Mouse (Mus musculus): ENCODE results near the gene Plpp3. TPM values are rescaled to one million over a fixed set of nuclear protein-coding genes. Genes with fewer than 3 reads are reported as not detected.
A peak's percentile ranks its signal among the peaks of the same experiment; 100 is the strongest.

Plpp3 gene
- total RNA-seq, 2 experiments from 2014 or later: 43.9 to 45.4 TPM

DNA sequence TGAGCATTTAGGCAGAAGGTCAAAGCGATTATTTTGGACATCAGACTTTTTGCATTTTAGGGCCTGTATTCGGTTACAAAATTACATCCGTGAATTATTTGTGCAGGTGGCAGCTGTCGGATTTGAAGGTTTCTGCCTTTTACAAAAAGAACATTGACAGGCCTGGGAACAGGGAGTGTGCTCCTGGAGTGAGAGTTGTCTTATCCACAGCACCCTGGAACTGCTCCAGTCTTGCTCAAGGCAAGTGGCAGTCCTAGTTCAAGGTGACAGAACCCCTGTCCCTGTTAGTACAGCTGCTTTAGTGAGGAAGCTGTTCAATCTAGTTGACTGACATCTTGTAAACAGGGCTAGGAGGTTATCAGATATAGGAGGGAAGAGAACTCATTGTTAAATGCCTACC lies 27.3 kb downstream of the Plpp3 start:
- intact Hi-C loops (cut with DNase I): no loop called here
- DNase-seq: no peak

DNA sequence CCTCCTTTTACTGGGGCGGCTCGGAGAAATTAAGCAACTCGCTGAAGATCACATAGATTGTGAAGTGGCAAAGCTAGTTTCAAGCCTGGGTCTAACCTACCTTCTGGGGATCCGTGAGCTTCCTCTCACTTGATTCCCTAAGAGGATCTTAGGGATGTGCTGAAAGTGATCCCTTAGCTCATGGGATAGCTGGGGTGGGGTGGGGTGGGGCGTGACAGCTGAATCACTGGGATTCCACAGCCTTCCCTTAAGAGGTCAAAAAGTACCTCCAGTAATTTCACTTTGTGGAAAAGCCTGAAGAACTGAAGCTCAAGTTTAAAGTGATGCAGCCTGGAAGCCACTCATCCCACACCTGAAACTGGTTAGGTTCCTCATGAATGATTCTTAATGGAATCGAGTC lies 27.8 kb downstream of the Plpp3 start:
- intact Hi-C loops (cut with DNase I): no loop called here
- DNase-seq: no peak

DNA sequence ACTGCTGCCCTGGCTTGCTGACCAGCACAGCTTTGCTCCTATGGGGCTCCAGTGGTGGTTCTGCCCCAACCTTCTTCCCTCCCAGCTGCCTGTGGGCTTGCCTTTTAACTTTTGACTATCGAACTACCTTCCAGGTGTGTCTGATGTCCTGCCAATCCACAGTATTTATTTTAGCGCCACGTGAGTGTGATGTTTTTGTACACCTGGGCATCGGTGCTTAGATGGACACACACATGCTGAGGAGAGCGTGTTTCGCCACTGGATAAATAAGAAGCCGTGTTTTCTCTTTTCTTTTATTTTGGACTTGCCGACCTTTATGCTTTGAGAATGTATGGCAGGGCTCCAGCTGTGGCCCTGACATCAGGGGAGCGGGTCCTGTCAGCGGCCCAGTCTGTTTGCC lies 29.5 kb downstream of the Plpp3 start:
- DNase-seq: no peak
- intact Hi-C loops (cut with DNase I): no loop called here

DNA sequence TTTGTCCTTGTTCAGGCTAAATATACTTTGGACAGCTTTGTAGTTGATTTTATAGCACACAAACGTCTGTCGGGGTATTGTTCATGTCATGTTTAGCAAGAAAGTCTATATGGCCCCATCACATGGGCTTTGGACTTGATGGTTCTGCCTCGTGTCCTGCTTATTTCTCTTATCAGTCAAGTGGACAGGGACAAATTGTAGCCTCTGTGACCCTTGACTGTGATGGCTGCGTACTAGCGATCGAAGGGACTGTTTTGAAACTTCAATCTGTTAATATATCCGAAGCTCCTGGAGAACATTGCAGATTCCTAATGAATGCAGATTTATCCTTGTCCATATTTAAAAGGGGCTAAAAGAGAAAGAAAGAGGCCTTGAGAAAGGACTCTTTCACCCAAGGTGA lies 30.7 kb downstream of the Plpp3 start:
- intact Hi-C loops (cut with DNase I): no loop called here
- no peak for DNase-seq

DNA sequence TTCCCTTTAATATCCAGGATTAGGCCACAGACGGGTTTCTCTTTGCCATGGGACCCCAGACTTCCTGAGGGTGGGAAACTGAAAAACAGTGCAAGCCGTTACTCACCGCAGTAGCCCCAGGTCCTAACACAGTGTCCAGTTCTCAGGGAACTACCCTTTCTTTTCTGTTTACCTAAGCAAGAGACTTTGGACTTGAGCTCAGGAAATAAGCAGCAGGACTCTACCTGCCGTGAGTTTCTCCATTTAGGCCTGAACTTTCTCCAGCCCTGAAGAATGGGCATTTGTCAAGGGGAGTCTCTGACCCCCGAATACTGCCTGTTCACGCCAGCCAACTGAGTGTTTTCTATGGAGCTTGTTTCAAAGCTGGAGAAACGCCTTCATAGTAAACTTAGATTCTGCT lies 31.7 kb downstream of the Plpp3 start:
- intact Hi-C loops (cut with DNase I): no loop called here

DNA sequence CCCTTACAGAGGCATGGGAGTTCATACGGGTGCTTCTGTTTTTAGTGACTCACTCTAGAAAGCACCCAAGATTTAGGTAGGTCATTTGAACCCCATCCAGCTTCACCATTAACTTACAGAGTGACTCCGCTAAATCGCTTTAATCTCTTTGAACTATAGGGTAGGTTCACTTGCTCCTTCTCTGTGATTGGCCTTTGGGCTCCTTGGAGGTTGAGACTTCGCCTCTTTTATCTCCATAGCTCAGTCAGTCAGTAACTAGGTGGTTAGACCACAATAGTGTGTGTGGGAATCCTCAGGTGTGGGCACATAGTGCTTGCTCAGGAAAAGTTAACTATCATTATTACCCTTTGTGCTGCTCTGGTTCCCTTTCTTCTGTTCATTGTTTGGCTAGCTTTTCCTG lies 33.7 kb downstream of the Plpp3 start:
- DNase-seq: no peak
- intact Hi-C loops (cut with DNase I): no loop called here

More for the DNA sequence above, 31.7 kb downstream of the Plpp3 start:
- DNase-seq: no peak

DNA sequence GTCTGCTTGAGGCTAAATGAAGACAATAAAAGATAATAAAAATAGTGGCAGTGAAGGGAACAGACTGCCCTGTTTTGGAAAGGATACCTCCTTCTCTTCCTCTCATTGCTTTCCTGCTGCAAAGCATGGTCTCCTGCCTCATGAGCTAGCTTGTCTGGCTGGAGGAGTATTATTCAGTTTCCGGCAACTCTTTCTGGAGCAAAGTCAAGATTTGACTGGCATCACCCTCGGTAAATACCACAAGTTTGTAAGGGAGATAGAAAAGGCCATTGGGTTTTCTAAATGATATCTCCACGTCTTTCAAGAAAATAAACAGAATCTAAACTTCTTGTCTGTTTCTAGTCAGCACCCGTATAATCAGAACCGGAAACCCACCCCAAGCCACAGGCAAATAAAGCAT lies 34.4 kb downstream of the Plpp3 start:
- intact Hi-C loops (cut with DNase I): no loop called here
- DNase-seq: no peak

DNA sequence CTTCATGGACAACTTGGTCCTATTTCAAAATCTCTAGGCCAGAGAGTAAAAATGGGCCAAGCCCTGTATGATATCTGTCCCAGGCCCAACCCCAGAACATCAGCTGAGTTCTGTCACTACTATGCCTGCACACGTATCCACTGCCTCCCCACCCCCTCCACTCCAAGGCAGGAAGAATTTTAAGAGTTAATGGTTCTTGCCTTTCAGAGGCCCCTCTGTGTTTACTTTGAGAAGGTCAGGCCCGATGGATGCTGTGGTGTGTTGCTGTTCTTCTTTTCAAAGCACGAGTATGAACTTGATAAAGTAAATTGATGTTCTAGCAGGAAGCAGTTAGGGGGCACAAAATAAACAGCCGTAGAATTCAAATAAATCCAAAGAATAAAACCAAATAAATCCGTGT lies 35.5 kb downstream of the Plpp3 start:
- no peak for DNase-seq
- intact Hi-C loops (cut with DNase I): no loop called here

DNA sequence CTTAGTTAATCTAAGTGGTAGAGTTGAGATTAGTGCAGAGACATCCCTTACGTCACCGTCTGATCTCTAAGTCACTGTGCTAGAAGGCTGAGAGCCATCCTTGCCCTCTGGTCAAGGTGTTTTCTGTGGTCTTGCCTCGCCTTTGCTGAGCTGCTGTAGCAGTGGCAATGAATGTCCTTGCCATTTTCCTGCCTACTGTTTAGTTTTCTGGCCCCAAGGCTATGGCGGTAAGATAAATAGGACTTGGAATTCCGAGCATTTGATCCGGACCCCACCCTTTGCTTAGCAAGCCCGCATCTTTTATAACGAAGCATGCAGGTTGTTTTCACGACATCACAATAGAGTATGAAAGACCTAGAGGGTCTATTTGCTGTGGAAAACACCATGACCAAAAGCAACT lies 38.1 kb downstream of the Plpp3 start:
- intact Hi-C loops (cut with DNase I): no loop called here

DNA sequence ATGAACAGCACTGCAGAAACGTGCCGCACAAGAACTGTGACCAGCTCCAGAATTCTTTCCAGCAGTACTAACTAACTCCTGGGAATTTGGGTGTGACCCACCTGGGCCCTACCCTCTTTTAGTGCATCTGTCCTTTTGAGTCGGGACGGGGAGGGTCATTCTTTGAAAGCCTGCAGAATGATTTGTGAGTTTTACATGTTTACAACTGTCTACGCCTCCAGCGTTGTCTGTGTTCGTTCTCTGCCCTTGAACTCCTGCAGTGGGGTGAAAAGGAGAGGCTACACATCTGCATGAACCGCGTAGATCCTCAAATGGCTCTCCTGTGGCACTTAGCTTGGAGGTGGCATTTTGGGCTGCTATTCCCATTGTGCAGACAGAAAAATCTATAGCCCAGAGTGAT lies 39.0 kb downstream of the Plpp3 start:
- no peak for DNase-seq
- intact Hi-C loops (cut with DNase I): no loop called here

More for the DNA sequence above, 38.1 kb downstream of the Plpp3 start:
- DNase-seq: no peak

DNA sequence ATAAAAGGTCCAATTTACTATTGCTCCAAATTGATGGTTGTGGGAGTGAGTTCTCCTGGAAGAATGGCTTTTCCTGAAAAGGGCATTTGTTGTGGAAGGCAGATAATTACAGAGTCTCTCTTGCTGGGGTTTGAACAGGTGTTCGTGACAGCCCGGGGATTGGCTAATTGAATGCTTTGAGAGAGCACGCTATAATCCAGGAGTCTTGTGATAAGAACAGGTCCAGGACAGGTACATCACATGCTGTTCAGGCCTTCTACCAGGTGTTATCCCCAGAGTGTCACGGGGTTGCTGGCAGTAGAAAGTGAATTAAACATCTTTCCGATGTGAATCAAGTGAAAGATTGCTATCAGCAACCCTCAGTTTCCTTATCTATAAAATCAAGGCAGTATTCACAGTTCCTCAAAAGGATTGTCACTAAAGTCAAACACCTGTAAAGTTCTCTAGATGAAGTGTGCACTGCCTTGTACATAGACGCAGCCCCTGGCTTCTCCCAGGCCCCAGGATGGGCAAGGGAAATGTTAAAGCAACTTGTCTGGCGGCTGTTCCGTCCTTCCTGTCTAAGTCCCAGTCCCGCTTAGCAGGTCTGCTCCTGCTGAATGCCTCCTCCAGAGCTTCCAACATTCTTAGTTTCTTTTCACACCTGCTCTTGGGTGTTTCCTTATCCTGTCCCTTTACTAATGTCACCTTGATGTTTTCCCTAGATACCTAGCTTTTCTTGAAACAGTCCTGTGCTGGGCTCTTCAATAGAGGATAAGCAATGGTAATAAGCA lies 40.0 kb downstream of the Plpp3 start:
- intact Hi-C loops (cut with DNase I): no loop called here
- no peak for DNase-seq

DNA sequence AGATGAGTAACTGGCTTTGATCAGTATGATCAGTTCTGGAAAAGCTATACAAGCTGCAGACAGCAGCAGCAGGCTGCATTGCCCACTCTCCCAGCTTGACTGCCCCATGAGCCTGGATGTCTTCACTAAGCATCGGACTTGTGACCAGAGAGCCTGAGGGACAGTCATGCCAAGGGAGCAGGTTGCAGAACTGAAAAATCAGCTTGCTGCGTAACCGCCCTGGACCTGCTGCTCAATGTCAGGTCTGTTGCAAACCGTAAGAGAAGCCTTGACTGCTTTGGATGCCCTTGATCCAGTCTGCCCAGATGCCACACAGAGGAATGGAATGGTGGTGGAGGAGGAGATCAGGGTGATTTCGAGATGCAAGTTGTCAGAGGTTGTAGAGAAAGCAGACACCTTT lies 41.5 kb downstream of the Plpp3 start:
- no peak for DNase-seq
- intact Hi-C loops (cut with DNase I): no loop called here

DNA sequence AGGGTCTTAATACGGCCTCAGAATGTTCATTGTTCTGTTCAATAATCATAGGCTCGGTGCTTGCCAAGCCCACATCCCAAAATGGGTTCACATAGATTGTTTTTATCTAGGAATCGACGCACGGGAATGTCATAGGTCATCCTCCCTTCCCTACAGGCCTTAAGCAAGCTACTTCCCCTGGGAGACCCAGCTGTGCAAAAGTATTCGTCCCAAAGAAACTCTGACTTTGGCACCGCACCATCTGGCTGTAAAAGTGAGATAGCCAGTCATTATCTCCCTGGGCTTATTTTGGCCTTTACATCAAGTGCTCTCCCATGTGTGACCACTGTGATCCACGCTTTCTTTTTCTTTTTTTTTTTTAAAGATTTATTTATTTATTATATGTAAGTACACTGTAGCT lies 42.2 kb downstream of the Plpp3 start:
- intact Hi-C loops (cut with DNase I): no loop called here
- no peak for DNase-seq

DNA sequence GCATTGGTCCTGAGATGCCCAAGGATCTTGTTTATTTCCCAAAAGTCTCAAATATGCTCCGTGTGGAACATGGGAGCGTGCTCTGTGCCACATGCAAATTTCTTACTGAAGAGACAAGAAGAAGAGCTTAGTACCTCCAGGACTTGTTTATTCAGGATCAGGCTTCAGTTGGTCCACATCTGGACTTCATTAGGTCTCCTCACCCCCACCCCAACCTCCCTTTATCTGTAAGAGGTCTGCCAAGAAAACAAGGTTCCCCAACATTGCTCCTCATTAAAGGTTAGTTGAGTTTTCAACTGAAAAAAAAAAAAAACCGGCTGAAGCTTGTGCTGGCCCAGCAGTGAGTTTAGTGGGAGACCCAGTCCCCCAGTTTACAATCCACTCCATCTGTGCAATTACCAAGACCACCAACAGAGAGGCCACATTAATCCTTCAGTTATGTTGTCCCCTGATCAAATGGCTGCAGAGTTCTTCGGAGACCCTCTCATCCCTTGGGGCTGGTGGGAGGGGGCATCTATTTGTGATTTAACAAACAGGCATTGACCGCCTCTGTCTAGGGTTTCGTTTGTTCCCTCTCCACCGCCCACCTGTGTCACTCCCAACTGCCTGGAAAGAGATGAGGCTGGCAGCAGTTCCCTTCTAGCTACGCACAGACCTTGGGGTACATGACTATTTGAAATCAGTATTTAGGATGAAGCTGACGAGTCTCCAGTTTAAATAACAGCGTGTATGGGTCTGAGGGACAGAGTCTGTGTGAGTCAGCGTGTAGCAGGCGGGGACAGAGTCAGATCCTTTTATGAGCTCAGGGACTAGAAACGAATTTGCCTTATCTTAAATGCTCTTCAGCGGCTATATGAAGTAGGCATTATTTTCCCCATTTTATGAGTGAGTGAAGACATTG lies 43.7 kb downstream of the Plpp3 start:
- intact Hi-C loops (cut with DNase I): loop anchor here (5.0 kb wide), 1 partner anchor 44 kb away; the partner anchor contains the start of gene Plpp3

DNA sequence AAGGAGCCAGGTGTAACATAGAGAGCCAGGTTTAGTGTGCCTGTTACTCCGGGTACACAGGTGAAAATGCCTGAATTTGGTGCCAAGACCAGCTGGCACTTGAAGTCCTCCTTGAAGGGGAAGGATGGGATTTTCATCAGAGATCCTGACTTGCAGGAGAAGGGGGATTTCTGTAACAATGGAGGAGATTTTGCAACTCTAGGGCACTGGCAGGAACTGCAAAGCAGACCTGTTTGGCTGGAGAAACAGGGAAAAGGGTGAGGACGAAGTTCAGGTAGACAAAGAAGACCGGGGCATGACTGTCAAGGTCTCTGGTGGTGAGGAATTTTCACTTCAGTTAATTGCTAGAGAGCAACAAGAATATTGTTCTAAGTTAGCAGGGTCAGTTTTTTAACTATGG lies 45.3 kb downstream of the Plpp3 start:
- intact Hi-C loops (cut with DNase I): loop anchor here (5.0 kb wide), 1 partner anchor 45 kb away; the partner anchor contains the start of gene Plpp3

More for the DNA sequence above, 43.7 kb downstream of the Plpp3 start:
- no peak for DNase-seq

DNA sequence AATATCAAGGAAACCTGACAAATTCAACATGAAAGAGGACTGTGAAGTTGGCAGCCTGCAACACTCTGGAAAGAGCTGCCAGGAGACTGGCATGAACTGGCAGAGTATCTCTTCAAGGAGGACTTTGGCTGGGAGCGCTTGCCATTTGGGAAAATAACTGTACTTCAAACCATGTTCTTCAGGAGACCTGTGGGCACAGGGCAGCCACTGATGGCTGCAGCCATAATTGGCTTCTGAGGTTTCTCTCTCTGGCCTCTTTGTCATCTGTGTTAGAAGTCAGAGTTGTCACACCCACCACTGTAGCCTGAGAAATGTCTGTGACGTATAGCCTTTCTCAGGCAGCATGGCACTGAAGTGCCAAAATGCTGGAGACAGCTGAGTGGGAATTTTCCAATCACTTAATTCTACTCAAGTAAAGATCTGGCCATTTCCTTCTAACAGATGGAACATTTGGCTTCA lies 46.2 kb downstream of the Plpp3 start:
- intact Hi-C loops (cut with DNase I): loop anchor here (5.0 kb wide), 1 partner anchor 46 kb away; the partner anchor contains the start of gene Plpp3
- DNase-seq: no peak

More for the DNA sequence above, 45.3 kb downstream of the Plpp3 start:
- DNase-seq: no peak

DNA sequence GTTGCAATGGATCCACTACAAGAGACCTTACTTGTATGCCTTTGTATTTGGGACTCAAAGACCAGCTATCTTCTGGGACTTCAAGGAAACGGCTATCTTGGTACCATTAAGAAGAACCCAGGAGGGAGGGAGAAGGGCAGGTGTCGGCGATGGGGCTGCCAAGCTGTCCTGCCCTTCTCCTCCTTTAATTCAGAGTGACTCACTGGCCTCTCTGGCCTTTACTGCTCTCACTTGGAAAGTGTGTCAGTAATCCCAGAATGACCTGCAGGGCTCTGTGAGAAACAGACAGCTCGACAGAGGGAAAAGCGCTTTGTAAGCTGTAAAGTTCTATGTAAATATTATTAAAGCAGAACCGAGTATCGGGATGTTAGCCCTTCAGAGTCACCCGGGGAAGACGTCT lies 46.9 kb downstream of the Plpp3 start:
- DNase-seq: no peak
- intact Hi-C loops (cut with DNase I): loop anchor here (5.0 kb wide), 1 partner anchor 47 kb away; the partner anchor contains the start of gene Plpp3

DNA sequence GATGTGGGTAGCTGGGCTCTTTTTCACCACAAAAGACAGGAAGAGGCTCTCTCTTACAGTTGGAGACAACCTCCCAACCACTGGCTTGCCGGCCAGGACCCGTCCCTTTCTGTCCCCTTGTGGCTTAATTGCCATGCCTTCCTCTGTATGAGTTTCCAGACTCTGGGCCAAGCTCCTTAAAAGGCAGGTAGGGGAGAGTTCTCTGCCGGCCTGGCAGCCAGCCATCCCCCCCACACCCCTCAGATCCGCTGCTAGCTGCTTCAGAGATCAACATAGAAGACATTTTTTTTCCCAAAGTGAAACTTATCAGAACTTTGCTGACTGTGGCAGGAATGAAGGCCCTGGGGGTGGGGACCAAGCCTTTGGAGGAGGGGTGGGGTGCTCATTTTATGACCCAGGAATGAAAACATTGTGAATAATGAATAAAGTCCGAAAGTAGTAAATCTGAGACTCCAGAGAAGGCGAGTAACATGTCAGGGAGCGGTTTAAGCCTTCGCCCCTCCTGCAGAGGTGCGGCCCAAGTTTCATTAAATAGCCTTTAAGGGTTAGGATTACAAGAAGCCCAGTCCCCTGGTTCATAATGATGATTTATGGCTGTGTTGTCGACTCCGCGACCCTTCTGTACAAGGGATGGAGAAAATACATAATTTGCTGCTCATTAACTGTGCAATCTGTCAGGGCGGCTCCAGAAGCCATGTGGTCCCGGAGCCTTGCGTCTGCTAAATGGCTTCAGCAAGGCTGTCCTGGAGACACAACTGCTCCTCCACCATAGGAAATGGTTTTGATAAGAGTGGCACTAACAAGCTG lies 48.1 kb downstream of the Plpp3 start:
- intact Hi-C loops (cut with DNase I): no loop called here
- DNase-seq: peak in 1 of 2 experiments; percentile 55

DNA sequence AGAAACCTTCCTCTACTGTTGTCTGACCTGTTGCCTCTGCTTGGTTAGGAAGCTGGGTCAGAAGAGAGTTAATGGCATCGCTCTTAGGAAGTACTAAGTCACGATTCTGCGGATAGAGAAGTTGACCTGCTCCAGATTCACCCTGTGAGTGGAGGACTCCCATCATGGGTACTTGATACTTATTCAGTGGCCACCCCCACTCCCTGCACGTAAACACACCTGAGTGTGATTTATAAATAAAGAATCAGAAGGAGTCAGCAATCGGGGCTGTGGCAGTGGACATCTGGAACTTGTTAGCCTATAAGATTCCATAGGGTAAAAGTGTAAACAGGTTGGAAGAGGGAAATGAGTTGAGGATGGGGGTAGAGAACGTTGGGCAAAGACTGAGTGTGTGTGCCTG lies 49.0 kb downstream of the Plpp3 start:
- intact Hi-C loops (cut with DNase I): no loop called here

DNA sequence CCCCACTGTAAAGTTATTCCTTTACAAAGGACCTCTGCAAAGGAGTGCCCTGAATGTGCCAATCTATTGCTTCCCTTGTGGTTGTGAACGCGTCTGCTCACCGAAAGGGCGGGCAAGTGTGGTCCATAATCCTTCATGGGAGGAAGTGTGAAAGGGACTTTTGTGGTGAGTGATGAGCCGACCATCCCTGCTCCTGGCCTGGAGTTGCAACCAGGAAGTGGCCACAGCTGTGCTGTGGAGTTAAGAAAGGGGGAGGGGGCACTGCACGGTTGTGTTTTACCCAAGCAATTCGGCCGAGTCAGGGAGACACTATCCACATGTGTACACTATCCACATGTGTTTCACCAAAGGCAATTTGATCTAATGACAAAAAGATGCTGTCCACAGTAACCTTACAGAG lies 49.8 kb downstream of the Plpp3 start:
- intact Hi-C loops (cut with DNase I): no loop called here
- DNase-seq: no peak

More for the DNA sequence above, 49.0 kb downstream of the Plpp3 start:
- no peak for DNase-seq

Measured in gastrocnemius, postnatal 36 days (tissue).